Mouse (Mus musculus) CH12.LX (cell line): ENCODE data around the gene Ctbp2.

ENCODE experiments used
- CTCF ChIP-seq, 2 experiments: IDR thresholded peaks in 1 of 2; conservative IDR thresholded peaks in 1 of 2; 2 replicates each; pipeline ENCODE4 v1.5.1; 2011 to 2012; ENCODE audit warnings: low read depth in 2 of 2, low read length in 2 of 2, improper control_type of control experiment in 1 of 2, inconsistent platforms in 1 of 2, mild to moderate bottlenecking in 1 of 2, moderate library complexity in 1 of 2
- EP300 ChIP-seq: IDR thresholded peaks from 2 replicates; pipeline ENCODE4 v1.6.1; 2011; ENCODE audit warnings: low read length, improper control_type of control experiment
- GABPA ChIP-seq: IDR thresholded peaks from 2 replicates; pipeline ENCODE4 v1.6.1; 2012; ENCODE audit warnings: low read depth, low read length, improper control_type of control experiment, inconsistent platforms; ENCODE audit not compliant: insufficient replicate concordance
- IRF4 ChIP-seq: IDR thresholded peaks from 2 replicates; pipeline ENCODE4 v1.6.1; 2014; ENCODE audit warnings: low read depth, mild to moderate bottlenecking, inconsistent platforms, low read length, improper control_type of control experiment
- JUND ChIP-seq: conservative IDR thresholded peaks from 2 replicates; pipeline ENCODE4 v1.6.1; 2011; ENCODE audit warnings: low read depth, low read length, improper control_type of control experiment
- MAFK ChIP-seq: IDR thresholded peaks from 2 replicates; pipeline ENCODE4 v1.6.1; 2011; ENCODE audit warnings: low read length, improper control_type of control experiment; ENCODE audit not compliant: insufficient replicate concordance
- MAX ChIP-seq: IDR thresholded peaks from 2 replicates; pipeline ENCODE4 v1.6.1; 2011; ENCODE audit warnings: low read length, improper control_type of control experiment
- POLR2A ChIP-seq: IDR thresholded peaks from 2 replicates; pipeline ENCODE4 v1.6.1; 2011; ENCODE audit warnings: low read depth, mild to moderate bottlenecking, improper control_type of control experiment, low read length
- POLR2AphosphoS2 ChIP-seq: IDR thresholded peaks from 2 replicates; pipeline ENCODE4 v1.6.1; 2011; ENCODE audit warnings: low read depth, low read length, improper control_type of control experiment
- SIN3A ChIP-seq: IDR thresholded peaks from 2 replicates; pipeline ENCODE4 v1.6.1; 2012; ENCODE audit warnings: low read length, improper control_type of control experiment, inconsistent platforms
- TBP ChIP-seq: conservative IDR thresholded peaks from 2 replicates; pipeline ENCODE4 v1.6.1; 2011; ENCODE audit warnings: low read depth, low read length, improper control_type of control experiment
- ZKSCAN1 ChIP-seq: IDR thresholded peaks from 2 replicates; pipeline ENCODE4 v1.6.1; 2012; ENCODE audit warnings: low read depth, inconsistent platforms, low read length, improper control_type of control experiment, borderline replicate concordance

GRCm38 (mm10) chr7:133098118-133098793 lies 25.9 kb downstream of the Ctbp2 start:
- no peak for TF ChIP-seq MAFK
- no peak for TF ChIP-seq POLR2A
- TF ChIP-seq CTCF (conservative IDR thresholded peaks at IDR 0.05 in 1 of 2, IDR thresholded peaks at IDR 0.05 in 1 of 2; ENCODE audit: low read depth in 2 of 2, low read length in 2 of 2) = no peak
- TF ChIP-seq GABPA = no peak
- TF ChIP-seq ZKSCAN1 = no peak
- TF ChIP-seq EP300 = no peak
- TF ChIP-seq SIN3A = no peak
- TF ChIP-seq JUND = no peak
- TF ChIP-seq POLR2AphosphoS2 = no peak
- TF ChIP-seq MAX = no peak
- TF ChIP-seq IRF4 = no peak
- no peak for TF ChIP-seq TBP
